Mouse (Mus musculus) cerebellum, adult 2 months (tissue): ENCODE measurements around the gene Smad3.

Experiments
- CTCF ChIP-seq: fragments of 200-500 bp; IDR thresholded peaks from 2 replicates; pipeline ENCODE4 v1.5.1; 2011; ENCODE audit warnings: low read depth, mild to moderate bottlenecking, control low read depth, low read length, moderate library complexity, borderline replicate concordance; ENCODE audit not compliant: insufficient read depth
- POLR2A ChIP-seq: fragments of 200-500 bp; IDR thresholded peaks from 2 replicates; pipeline ENCODE4 v1.6.1; 2011; ENCODE audit warnings: low read length, control low read depth, borderline replicate concordance; ENCODE audit not compliant: insufficient read depth

DNA sequence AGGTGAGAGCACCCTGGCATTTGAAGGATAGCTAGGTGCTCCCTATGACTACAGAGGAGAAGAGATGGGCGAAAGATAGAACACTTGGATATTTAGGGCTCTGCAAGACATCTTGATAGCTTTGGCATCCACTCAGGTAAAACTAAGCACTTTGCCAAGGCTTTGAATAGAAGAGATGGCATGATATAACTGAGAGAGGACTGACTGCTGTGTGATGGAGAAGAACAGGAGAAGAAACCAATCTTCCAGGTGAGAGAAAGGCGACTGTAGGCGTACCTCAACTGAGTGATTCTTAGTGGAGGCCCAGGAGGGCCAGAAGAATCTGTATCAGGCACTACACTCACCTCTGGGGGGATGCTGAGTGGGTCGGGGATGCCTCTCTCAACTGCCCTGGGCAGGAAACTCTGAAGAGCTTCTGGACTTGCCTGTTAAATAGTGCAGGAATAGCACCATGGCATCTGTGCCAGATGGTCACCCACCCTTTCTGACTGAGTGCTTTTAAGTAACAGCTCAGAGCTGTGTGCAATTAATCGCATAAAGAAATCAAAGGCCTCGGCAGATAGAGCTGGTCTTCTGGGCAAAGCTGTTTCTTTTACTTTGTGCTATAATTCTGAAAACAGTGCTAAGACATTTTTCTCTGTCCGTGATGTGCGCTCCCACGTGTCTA lies 132.6 kb downstream of the Smad3 start:
- no peak for TF ChIP-seq CTCF
- TF ChIP-seq POLR2A, result no peak
